Mouse (Mus musculus): ENCODE data around the gene Immp2l. TPM values are rescaled to one million over a fixed set of nuclear protein-coding genes. Genes with fewer than 3 reads are reported as not detected.

Immp2l gene
- total RNA-seq, 1 experiment: 11.4 TPM

GRCm38 (mm10) chr12:41394231-41394630 lies 370.3 kb downstream of the Immp2l start:
- no peak for TF ChIP-seq ZNF384 (IDR thresholded peaks at IDR 0.05; ENCODE audit: low read depth, low read length)
- no peak for TF ChIP-seq HCFC1 (IDR thresholded peaks at IDR 0.05; ENCODE audit: borderline replicate concordance, insufficient read depth, low read length)
- TF ChIP-seq ZC3H11A (IDR thresholded peaks at IDR 0.05; ENCODE audit: borderline replicate concordance, low read depth, low read length): no peak
- no peak for TF ChIP-seq MAFK (IDR thresholded peaks at IDR 0.05; ENCODE audit: insufficient read depth, low read depth, low read length)
- no peak for TF ChIP-seq CHD2 (IDR thresholded peaks at IDR 0.05; ENCODE audit: low read depth, low read length)
- in situ Hi-C loops (cut with MboI; ENCODE audit: low sequenced_read_pairs in 2 of 2, unreplicated experiment in 2 of 2): no loop called here
- Histone ChIP-seq H3K36me3 (ENCODE audit: control insufficient read depth, insufficient read depth, low read length, poor library complexity, severe bottlenecking) (no peaks in the 10 kb centered on the region), H3K27ac (ENCODE audit: insufficient read depth, low read depth, low read length, poor library complexity, severe bottlenecking) (no peak overlapping the region), H3K9ac (ENCODE audit: insufficient read depth, low read depth, low read length, poor library complexity, severe bottlenecking) (no peak overlapping the region), H3K4me3 (ENCODE audit: insufficient read depth in 1 of 2, low read depth in 1 of 2, low read length in 2 of 2, poor library complexity in 1 of 2, severe bottlenecking in 1 of 2) (no peak overlapping the region), H3K9me3 (ENCODE audit: control insufficient read depth, insufficient read depth, low read depth, low read length) (no peaks in the 10 kb centered on the region), H3K4me1 (ENCODE audit: control insufficient read depth in 2 of 2, insufficient read depth in 2 of 2, low read length in 2 of 2, poor library complexity in 1 of 2) (no peaks in the 10 kb centered on the region)
- DNase-seq (ENCODE audit: low read depth, low spot score): no peak

GRCm38 (mm10) chr12:41401136-41401535 lies 377.2 kb downstream of the Immp2l start:
- H3K9me3 ChIP-seq (ENCODE audit: control insufficient read depth, insufficient read depth, low read depth, low read length): no peaks in the 10 kb centered on the region
- H3K4me3 ChIP-seq (ENCODE audit: insufficient read depth in 1 of 2, low read depth in 1 of 2, low read length in 2 of 2, poor library complexity in 1 of 2, severe bottlenecking in 1 of 2): no peak overlapping the region
- H3K4me1 ChIP-seq (ENCODE audit: control insufficient read depth in 2 of 2, insufficient read depth in 2 of 2, low read length in 2 of 2, poor library complexity in 1 of 2): peaks cover 0 to 2% of the 10 kb centered on the region in 2 experiments; a peak in 1 of 4 replicates
- H3K27ac ChIP-seq (ENCODE audit: insufficient read depth, low read depth, low read length, poor library complexity, severe bottlenecking): no peak overlapping the region
- H3K9ac ChIP-seq (ENCODE audit: insufficient read depth, low read depth, low read length, poor library complexity, severe bottlenecking): no peak overlapping the region
- no peak for TF ChIP-seq MAFK (IDR thresholded peaks at IDR 0.05; ENCODE audit: insufficient read depth, low read depth, low read length)
- TF ChIP-seq ZNF384 (IDR thresholded peaks at IDR 0.05; ENCODE audit: low read depth, low read length): no peak
- TF ChIP-seq CHD2 (IDR thresholded peaks at IDR 0.05; ENCODE audit: low read depth, low read length): no peak
- TF ChIP-seq ZC3H11A (IDR thresholded peaks at IDR 0.05; ENCODE audit: borderline replicate concordance, low read depth, low read length): no peak
- no peak for TF ChIP-seq HCFC1 (IDR thresholded peaks at IDR 0.05; ENCODE audit: borderline replicate concordance, insufficient read depth, low read length)
- in situ Hi-C loops (cut with MboI; ENCODE audit: low sequenced_read_pairs in 2 of 2, unreplicated experiment in 2 of 2): no loop called here
- no peaks in the 10 kb centered on the region for H3K36me3 ChIP-seq (ENCODE audit: control insufficient read depth, insufficient read depth, low read length, poor library complexity, severe bottlenecking)
- no peak for DNase-seq (ENCODE audit: low read depth, low spot score)

GRCm38 (mm10) chr12:41401923-41402322 lies 378.0 kb downstream of the Immp2l start:
- peaks cover 0 to 2% of the 10 kb centered on the region in 2 experiments; a peak in 1 of 4 replicates for H3K4me1 ChIP-seq (ENCODE audit: control insufficient read depth in 2 of 2, insufficient read depth in 2 of 2, low read length in 2 of 2, poor library complexity in 1 of 2)
- TF ChIP-seq ZC3H11A (IDR thresholded peaks at IDR 0.05; ENCODE audit: borderline replicate concordance, low read depth, low read length) (no peak), MAFK (IDR thresholded peaks at IDR 0.05; ENCODE audit: insufficient read depth, low read depth, low read length) (no peak), CHD2 (IDR thresholded peaks at IDR 0.05; ENCODE audit: low read depth, low read length) (no peak), ZNF384 (IDR thresholded peaks at IDR 0.05; ENCODE audit: low read depth, low read length) (no peak), HCFC1 (IDR thresholded peaks at IDR 0.05; ENCODE audit: borderline replicate concordance, insufficient read depth, low read length) (no peak)
- in situ Hi-C loops (cut with MboI; ENCODE audit: low sequenced_read_pairs in 2 of 2, unreplicated experiment in 2 of 2): no loop called here
- no peak overlapping the region for H3K4me3 ChIP-seq (ENCODE audit: insufficient read depth in 1 of 2, low read depth in 1 of 2, low read length in 2 of 2, poor library complexity in 1 of 2, severe bottlenecking in 1 of 2)
- H3K9me3 ChIP-seq (ENCODE audit: control insufficient read depth, insufficient read depth, low read depth, low read length): no peaks in the 10 kb centered on the region
- no peaks in the 10 kb centered on the region for H3K36me3 ChIP-seq (ENCODE audit: control insufficient read depth, insufficient read depth, low read length, poor library complexity, severe bottlenecking)
- no peak overlapping the region for H3K27ac ChIP-seq (ENCODE audit: insufficient read depth, low read depth, low read length, poor library complexity, severe bottlenecking)
- H3K9ac ChIP-seq (ENCODE audit: insufficient read depth, low read depth, low read length, poor library complexity, severe bottlenecking): no peak overlapping the region
- no peak for DNase-seq (ENCODE audit: low read depth, low spot score)

- Histone ChIP-seq H3K36me3 (ENCODE audit: control insufficient read depth, insufficient read depth, low read length, poor library complexity, severe bottlenecking) (no peaks in the 10 kb centered on the region), H3K4me3 (ENCODE audit: insufficient read depth in 1 of 2, low read depth in 1 of 2, low read length in 2 of 2, poor library complexity in 1 of 2, severe bottlenecking in 1 of 2) (no peak overlapping the region), H3K9me3 (ENCODE audit: control insufficient read depth, insufficient read depth, low read depth, low read length) (no peaks in the 10 kb centered on the region), H3K4me1 (ENCODE audit: control insufficient read depth in 2 of 2, insufficient read depth in 2 of 2, low read length in 2 of 2, poor library complexity in 1 of 2) (no peaks in the 10 kb centered on the region), H3K27ac (ENCODE audit: insufficient read depth, low read depth, low read length, poor library complexity, severe bottlenecking) (no peak overlapping the region), H3K9ac (ENCODE audit: insufficient read depth, low read depth, low read length, poor library complexity, severe bottlenecking) (no peak overlapping the region)
- no peak for DNase-seq (ENCODE audit: low read depth, low spot score)
- in situ Hi-C loops (cut with MboI; ENCODE audit: low sequenced_read_pairs in 2 of 2, unreplicated experiment in 2 of 2): no loop called here
- TF ChIP-seq CHD2 (IDR thresholded peaks at IDR 0.05; ENCODE audit: low read depth, low read length) (no peak), MAFK (IDR thresholded peaks at IDR 0.05; ENCODE audit: insufficient read depth, low read depth, low read length) (no peak), ZNF384 (IDR thresholded peaks at IDR 0.05; ENCODE audit: low read depth, low read length) (no peak)
Observed at GRCm38 (mm10) chr12:41409431-41409830, 385.5 kb downstream of the Immp2l start.

- Histone ChIP-seq H3K36me3 (ENCODE audit: control insufficient read depth, insufficient read depth, low read length, poor library complexity, severe bottlenecking) (no peaks in the 10 kb centered on the region), H3K9ac (ENCODE audit: insufficient read depth, low read depth, low read length, poor library complexity, severe bottlenecking) (no peak overlapping the region), H3K4me1 (ENCODE audit: control insufficient read depth in 2 of 2, insufficient read depth in 2 of 2, low read length in 2 of 2, poor library complexity in 1 of 2) (no peaks in the 10 kb centered on the region), H3K27ac (ENCODE audit: insufficient read depth, low read depth, low read length, poor library complexity, severe bottlenecking) (no peak overlapping the region), H3K4me3 (ENCODE audit: insufficient read depth in 1 of 2, low read depth in 1 of 2, low read length in 2 of 2, poor library complexity in 1 of 2, severe bottlenecking in 1 of 2) (no peak overlapping the region), H3K9me3 (ENCODE audit: control insufficient read depth, insufficient read depth, low read depth, low read length) (no peaks in the 10 kb centered on the region)
- DNase-seq (ENCODE audit: low read depth, low spot score): no peak
- no peak for TF ChIP-seq ZNF384 (IDR thresholded peaks at IDR 0.05; ENCODE audit: low read depth, low read length)
- TF ChIP-seq MAFK (IDR thresholded peaks at IDR 0.05; ENCODE audit: insufficient read depth, low read depth, low read length): no peak
- TF ChIP-seq HCFC1 (IDR thresholded peaks at IDR 0.05; ENCODE audit: borderline replicate concordance, insufficient read depth, low read length): no peak
- TF ChIP-seq ZC3H11A (IDR thresholded peaks at IDR 0.05; ENCODE audit: borderline replicate concordance, low read depth, low read length): no peak
- no peak for TF ChIP-seq CHD2 (IDR thresholded peaks at IDR 0.05; ENCODE audit: low read depth, low read length)
- in situ Hi-C loops (cut with MboI; ENCODE audit: low sequenced_read_pairs in 2 of 2, unreplicated experiment in 2 of 2): no loop called here
Observed at GRCm38 (mm10) chr12:41416635-41417034, 392.7 kb downstream of the Immp2l start.

Data from ES-E14 (cell line).